Mouse (Mus musculus) thymus, adult 18-20 months (tissue): Measurements from ENCODE around the gene Dram1.

Experiments used
- DNase-seq, 2 experiments: peaks; one replicate each; pipeline ENCODE4 v3.0.0; 2022; ENCODE audit warnings: mixed read lengths in 2 of 2

Dram1 gene

DNA sequence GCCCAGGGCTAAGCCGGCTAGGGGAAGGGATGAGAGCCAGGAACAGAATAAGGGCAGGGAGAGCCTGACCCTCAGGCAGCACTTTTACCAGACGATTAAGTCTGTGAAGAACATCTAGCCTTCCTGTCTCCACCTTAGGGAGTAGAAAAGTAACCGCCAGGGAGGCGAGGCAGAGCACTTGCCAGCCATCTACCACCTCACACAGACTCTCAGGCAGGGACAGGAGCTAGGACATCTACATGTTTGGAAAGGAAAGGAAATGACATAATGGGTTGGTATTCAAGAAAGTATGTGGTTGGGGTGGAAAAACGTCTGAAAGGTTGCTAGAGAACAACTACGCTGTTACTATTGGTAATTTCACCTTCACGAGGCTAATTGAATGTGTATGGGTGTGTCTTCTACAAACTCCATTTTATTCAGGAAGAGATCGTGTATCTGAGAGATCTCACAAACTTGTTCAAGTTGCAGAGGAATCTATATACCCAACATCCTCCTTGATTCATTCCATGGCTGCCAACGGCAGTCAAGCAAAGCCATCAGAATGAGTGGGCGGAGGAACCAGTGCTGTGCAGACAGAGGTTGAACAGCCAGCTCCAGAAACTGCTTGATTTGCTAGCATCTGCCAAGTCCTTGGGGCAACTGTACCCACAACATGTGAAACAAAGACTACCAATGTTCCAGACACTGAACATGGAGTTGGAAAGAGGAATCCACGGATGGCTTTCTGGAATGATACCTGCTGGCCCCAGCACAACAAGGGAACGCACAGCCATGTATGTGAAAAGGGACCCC, 32.2 kb downstream of the Dram1 start:
- DNase-seq, result no peak

DNA sequence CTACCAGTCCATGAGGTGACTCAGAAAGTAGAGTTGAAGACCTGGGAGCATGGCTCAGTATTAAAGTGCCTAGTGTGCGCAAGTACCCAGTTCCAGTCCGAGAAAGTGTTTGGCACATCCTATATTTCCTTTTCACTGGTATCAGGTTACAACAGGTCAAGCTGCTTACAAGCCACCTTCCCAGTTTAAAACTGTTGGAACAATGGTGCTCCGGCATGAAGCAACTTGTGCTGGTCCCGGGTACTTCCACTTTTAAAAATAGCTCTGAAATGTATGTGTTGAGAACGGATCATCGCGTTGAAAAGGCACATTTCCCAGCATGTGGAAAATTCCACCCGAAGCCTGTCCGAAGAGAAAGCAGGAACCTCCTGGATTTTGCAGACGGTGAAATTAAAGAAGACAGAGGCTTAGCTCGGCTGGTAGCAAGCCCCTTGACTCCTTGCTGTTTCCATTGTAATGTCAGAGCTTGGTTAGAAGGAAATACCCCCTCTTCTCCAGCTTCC, 32.9 kb downstream of the Dram1 start:
- no peak for DNase-seq

DNA sequence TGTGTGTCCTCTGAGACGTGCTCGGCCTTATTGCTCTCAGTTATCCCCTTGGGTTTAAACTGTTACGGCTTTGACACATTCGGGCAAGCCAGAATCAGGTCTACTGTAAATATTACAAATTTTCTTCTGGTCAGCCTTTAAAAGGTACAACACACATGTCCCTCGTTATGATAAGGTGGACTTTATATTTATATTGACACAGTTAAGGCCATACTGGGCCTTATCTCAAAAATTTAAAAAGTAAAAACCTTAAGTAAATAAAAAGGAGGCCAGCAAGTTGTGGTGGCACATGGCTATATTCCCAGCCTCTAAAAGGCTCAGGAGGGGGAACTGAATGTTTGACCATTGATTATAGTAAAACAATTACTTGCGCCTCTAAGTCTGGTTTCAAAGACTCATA, 37.5 kb downstream of the Dram1 start:
- DNase-seq, result no peak

DNA sequence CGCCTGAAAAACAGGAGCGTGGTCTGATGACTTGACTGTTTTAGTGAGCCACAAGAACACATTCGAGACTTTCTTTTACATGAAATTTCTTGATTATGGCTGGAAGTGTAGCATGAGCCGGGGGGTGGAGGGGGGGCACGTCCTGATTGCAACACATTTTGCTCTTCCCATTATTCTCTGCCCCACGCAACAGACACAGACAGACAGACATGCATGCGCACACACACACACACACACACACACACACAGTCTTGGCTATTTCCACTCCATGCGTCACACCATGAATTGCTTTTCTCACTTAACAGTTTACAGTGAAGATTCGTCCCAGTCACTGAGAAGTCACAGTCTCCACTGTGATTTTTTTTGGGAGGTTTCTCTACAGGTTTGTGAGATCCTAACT, 38.2 kb downstream of the Dram1 start:
- no peak for DNase-seq

DNA sequence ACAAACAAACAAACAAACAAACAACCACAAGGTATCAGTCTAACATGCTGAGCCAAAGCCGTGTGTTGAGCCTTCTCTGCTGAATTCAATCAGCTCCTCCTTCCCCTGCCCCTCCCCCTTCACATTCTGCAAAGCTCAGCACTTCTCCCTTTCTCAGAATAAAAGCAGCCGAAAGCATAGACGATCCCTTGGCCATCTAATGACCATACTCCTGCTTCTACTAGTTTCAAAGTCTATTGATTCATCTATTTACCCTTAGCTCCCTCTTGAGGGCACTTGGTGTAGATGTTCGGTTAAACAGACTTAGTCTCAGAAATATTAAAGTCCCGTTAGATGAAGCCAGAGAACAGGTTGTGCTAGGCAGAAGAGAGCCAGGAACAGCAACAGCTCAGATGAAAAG, 48.2 kb downstream of the Dram1 start:
- DNase-seq, result no peak

DNA sequence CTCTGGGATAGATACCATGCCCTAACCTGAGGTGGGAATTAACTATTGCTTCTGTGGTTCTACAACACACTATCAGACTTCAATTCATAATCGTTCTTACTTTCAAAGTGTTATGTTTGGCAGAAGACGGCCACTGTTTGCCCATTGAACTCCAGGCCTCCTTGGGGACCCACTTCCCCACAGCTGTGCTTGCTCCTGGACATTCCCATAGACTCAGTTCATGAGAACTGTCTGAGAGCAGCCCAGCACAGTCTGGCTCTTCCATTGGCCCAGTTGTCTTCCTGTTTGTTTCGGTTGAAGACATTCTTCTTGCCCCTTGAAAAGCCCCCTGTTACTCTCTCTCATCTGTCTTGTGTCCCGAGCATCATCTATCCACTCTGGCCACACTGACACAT, 50.8 kb downstream of the Dram1 start:
- DNase-seq, result no peak

DNA sequence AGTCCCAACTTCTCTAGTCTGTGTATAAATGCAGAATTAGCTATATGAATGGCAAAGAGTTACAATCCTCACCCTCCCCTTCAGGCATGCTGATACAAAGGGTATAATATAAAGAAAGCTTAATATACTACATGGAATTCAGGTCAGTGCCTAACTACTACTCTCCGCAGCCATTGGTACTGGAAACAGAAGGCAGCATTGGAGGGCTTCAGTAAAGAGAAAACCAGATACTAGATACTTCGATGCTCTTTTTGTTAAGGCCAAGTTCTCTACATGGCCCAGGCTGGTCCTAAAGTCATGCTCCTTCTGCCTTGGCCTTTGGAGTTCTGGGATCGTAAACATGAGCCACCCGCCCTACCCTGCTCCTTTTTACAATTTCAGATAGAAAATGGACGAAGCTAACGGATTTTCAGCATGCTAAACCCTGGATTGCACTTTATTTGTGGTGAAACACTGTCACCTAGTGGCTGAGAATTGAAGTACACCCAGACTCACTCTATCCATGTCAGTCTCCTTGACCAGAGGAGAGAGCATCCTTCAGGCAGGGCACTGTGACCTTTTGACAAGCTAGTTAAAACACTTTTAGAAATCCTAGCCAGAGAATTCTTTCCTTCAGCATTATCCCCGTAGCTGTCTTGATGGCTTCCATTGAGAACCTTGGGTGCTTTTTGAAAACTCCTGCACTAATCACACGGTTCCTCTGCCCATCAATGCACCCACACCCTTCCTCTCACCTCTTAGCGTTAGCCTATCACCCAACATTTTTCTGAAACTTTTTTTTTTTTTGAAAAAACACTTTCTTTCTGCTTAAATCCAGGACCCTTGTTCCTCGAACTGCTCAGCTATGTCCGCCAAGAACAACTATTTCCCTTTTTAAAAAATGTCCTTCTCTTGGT, 51.5 kb downstream of the Dram1 start:
- DNase-seq, result peak in 1 of 2 experiments; percentile 19

DNA sequence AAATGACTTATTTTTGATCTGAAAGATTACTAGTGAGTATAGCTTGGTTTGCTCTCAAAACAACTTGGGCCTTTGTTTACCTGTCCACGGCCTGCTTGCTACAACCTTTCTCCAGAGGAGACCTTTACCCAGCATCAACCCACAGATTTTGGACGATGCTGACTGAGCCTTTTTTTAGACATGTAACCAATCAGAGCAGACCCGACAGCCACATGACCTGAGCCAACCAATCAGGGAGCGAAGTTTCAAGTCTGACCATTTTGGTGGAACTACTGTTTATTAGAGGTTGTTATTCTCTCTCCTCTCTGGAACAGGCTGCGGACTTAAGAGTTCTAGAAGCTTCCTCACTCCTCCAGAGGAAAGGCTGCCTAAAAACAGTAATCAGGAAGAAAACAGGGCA, 57.1 kb downstream of the Dram1 start:
- no peak for DNase-seq

DNA sequence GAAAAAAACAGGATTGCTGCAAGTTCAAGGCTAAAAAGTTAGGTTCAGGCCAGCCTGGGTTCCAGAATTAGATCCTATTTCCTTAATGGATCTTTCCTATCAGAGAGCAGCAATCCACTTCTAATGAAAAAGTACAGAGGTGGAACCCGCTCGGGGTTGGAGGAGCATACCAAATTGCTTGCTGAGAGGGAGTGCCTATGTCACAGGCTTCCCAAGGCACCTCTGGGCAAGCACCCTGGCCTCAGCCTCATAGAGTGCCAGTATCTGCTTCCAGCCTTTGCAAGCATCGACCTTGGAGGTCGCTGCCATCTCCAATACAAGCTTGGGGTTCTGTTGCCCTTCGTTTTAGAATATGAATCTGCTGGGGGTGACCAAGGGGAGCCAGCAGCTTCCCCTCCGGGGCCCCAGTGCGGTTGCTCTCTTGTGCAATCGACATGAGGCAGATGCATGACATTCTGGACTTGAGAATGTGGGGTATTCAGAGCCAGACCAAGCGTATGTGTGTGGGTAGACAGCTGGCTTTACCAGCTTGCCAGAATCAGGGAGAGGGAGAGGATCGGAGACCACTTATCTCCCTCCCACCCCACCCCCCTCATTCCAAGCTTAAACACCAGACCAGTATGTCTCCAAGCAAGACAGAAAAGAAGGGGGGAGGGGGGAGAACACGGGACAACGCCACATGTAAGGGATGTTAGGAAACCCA, 58.0 kb downstream of the Dram1 start:
- no peak for DNase-seq

DNA sequence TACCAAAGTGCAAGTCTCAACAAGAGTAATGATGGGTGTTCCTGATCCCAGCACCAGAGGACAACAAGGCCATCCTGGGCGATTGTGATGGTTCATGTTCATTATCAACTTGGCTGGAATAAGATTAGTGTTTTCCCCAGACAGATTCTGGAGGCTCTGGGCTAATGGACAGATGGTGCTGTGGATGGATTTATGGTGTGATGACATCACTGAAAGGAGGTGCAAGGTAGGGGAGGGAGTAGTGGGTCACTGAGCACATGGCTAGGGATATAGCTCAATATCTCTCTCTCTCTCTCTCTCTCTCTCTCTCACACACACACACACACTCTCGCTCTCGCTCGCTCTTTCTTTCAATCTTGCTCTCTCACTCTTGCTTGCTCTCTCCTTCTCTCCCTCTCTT, 60.7 kb downstream of the Dram1 start:
- DNase-seq, result no peak

DNA sequence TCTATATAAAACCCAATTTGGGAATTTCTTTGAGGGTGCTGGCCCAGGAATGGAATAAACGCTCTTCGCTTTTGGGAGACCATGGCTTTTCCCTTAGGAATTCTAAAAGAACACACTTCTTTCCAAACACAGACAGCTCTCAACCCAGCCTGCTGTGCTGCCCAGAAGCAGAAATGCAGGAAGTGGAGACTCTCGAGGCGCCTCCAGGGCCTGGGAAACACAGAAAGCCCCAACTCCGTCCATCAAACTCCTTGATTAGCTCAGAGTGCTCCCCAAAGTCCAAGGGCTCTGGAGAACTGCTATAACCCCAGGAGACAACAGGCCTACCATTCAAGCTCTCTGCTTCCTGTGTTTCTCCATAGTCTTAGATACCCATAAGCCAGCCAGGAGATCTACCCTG, 61.7 kb downstream of the Dram1 start:
- DNase-seq, result no peak

DNA sequence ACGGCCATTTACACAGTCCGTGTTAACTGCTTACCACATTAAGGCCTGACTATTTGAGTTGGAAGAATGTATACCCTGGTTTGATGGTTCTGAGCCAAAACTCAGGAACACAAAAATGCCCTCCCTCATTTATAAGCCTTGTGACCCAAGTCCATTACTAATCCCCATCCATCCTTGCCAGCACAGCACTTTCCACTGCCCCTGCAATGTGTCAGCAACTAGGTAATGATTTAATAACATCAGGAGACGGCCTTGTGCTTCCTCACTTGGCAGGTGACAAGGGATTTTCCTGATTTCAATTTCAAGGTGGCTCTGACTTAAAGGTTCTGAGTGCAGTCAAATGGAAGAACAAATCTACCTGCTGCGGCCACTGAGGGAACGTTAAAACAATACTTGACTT, 64.0 kb downstream of the Dram1 start:
- no peak for DNase-seq

DNA sequence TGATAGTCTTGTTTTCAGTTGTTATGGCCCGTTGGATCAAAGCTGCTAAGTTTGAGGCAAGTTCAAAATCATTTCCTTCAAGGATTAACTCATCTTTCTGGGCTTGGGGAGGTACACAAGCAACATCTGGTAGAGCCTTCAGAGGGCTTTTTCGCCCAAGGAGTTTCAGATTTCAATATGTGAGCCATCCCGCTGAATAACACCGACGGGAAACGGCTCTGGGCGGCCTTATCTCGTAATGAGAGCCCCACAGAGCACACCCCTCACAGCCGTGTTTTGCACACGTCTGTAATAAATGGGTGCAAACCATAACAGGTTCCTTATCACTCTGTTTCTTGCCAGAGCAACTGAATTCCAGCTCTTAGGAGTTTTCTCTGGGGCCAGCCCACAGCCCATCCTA, 69.0 kb downstream of the Dram1 start:
- no peak for DNase-seq

DNA sequence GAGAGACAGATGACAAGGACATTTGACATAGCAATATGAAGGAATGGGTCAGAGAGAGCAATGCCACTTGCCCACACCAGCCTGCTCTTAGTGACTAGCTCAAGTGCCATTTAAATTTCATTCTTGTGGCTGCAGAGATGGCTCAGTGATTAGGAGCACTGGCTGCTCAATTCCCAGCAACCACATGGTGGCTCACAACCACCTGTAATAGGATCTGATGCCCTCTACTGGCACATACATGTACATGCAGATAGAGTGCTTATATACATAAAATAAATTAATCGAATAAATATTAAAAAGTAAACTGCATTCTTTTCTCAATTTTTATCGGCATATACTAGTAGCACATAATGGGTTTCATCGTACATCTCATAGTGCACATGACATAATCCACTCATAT, 72.6 kb downstream of the Dram1 start:
- DNase-seq, result no peak

DNA sequence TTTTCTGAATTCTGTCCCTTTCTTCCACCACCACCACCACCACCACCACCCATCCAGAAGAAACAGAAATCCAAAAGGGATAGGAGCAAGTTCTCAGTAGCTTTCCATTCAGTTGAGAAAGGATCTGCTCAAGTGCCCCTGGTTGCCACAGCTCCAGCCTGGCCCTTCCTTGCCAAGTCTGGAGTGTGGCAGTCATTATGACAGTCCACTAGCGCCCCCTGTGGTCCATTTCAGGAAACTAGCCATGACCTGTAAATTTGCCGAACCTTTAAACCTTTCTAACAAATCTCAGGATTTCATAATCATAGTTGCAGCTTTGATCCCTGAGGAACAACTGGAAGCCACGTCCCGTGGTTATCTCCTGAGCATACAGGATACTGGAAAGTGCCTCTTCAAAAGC, 74.6 kb downstream of the Dram1 start:
- DNase-seq, result peak in 1 of 2 experiments; percentile 10

DNA sequence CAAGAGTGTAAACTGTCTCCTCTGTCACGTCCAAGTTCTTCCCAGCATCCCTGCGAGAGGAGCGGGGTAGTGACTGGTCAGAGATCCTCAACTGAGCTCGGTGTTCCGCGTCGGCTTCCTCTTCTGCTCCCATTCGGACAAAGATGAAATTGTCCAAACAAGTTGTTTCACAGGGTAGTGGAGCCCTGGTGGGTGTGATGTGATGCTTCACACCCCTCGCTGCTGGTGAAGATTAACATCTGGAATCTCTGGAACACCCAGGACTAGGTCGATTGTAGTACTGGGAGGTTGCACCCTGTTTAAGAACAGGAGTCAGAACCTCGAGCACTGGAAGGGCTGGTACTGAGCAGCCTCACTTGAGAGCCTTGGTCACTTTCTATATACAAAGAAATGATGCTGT, 75.8 kb downstream of the Dram1 start:
- DNase-seq, result no peak

DNA sequence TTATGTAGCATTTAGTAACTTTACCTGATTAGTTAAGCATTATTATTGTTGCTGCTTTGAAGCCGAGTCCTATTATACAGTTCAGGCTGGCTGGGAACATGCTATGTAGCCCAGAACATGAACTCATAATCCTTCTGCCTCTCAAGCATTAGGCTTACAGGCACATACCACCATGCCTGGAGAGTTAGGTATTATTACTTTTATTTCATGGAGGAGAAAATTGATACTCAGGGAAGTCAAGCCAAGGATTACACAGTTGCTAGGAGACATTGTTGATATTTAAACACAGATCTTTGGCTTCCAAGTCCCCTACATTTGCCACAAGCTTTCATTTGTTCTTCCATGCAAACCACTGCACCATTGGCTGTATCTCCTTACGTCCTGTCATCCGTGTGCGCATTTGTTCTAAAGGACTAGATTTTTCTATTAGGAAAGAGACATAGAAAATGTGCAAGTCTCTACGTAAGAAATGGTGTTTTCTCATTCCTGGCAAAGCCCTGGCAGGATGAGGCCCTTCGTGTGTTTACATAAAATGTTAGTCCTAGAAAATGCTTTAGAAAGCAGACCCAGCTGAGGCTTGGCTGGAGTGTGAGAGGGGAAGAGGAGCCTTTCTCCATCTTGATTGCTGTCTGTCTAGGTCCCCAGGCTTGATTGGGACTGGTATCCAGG, 76.9 kb downstream of the Dram1 start:
- no peak for DNase-seq

DNA sequence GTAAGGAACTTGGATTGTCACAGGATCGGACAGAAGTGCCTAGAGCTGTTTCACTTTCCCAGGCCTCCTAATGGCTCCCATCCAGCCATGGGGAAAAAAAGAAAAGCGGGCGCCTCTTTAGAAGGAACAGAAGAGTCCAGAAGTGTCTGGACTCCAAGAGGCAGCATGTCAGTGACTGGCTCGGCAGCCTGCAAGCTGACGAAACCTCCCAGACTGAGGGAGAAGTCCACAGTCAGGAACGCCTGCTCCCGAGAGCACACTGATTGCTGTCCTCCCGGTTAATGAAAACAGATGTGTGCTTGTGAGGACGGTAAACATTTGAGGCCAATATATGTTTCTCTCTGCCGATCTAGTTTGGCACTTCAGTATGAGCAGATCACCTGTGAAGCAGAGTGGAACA, 81.9 kb downstream of the Dram1 start:
- DNase-seq, result no peak

DNA sequence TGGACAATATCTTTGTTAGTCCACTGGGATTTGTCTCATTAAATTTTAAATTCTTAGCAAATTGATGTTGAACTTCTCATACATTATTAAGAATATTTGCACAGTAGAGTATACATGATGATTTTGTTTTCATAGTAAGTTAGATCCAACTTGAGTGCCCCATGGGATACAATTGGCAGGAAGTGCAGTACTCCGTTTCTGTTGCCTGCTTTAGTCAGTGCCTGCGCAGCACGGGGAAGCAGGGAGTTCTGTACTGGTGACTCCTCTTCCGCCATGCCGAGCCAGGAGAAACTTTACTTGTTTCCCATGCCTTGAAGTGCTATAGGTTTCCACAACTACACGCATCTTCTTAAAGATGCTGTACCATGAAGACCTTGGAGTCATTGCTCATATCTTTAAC, 83.8 kb downstream of the Dram1 start:
- DNase-seq, result no peak

DNA sequence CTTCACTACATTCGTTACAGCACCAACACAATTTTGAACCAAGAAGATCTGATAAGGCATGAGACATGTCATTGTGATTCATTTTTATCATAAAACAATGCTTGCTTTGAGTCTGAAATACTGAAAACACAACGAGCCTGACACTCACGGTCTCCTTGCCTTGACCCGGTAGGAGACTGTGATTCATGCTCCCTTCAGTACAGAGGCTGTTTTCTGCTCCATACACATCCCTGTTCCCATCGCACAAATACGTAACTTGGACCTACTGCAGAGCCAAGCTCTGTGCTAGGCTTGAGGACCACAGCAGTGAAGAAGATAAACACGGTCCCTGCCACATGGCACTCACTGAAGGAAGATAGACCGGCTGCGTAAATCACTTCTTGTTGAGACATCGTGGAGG, 90.8 kb downstream of the Dram1 start:
- no peak for DNase-seq

DNA sequence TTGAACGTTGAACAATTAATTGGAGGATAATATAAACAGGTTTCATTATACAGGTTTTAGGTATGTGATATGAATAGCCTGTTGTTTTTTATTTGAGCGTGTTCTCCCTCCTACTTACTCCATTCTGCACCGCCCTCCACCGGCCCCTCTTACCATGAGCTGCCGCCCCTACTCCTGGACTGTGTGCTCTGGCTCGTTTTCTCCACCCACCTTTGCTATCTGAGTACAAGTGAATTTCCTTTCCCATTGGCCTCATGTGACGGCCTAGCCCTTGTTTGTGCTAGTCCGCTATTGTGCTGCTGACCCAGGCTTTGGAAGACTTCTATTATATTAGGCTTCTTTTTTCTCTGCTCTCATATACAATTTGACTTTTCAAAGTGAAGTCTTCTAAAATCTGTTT, 91.6 kb downstream of the Dram1 start:
- DNase-seq, result no peak

DNA sequence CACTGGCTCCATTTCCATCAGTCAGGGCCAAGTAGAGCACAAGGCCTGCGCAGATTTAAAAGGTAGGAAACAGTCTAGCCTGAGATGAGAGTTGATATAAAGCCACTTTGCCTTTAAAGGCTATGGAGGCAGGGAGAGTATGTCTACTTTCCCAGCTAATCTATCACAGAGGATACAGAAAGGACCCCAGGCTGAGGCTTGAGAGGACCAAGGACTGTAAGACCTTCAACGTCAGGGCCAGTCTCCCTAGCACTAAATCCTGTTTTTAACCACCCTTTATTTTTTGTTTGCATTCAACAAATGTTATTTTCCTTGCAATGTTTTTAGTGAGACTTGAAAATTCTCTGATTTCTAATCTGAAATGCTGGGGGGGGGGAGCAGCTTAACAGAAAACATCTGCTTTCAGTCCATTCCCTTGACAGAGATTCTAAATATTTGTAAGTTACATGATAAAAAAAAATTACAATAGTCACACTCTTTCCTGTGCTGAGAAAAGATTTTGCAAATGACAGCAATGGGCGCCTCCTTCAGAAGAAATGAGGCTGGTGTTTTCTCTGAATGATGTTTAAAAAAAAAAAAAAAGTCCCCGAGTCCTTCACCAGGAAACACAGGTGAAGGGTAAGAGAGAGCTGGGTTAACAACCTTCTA, 94.4 kb downstream of the Dram1 start:
- no peak for DNase-seq
